Mouse (Mus musculus) right cerebral cortex, postnatal 25 days (tissue): ENCODE results near the gene Zbtb18.

Source experiments
- DNase-seq: peaks from one replicate; pipeline ENCODE4 v3.0.0; 2022

Gene Zbtb18

DNA sequence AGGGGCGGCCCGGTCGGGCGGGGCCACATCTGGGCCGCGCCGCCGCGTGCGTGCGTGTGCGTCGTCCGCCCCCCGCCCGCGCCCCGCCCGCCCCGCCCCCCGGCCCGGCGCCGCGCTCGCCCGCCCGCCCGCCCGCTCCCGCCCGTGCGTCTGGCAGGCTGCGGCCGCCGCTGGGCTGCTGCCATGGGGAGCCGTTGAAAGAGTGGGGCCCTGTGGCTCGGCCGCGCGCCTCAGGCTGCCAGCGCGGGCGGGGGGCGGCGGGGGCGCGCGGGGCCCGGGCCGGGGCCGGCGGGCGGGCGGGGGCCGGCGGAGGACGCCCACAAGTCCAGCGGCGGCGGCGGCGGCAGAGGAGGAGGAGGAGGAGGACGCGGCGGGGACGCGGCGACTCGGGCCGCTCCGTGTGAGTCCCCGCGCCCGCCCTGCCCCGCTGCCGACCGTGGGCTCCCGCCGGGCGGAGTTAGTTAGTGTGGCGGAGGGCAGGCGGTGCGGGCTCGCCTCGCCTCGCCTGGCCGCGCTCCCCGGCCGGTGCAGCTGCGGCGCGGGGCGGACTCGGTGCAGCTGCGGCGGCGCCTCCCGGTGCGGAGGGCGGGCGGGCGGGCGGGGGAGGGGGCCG, at the start of gene Zbtb18:
Gene Zbtb18 (plus strand): TSS at position 156 of the 613 bp plus-strand sequence.
- no peak for DNase-seq

GRCm38 (mm10) chr1:177397455-177397854, 44.7 kb upstream of the Zbtb18 start:
- no peak for DNase-seq

DNA sequence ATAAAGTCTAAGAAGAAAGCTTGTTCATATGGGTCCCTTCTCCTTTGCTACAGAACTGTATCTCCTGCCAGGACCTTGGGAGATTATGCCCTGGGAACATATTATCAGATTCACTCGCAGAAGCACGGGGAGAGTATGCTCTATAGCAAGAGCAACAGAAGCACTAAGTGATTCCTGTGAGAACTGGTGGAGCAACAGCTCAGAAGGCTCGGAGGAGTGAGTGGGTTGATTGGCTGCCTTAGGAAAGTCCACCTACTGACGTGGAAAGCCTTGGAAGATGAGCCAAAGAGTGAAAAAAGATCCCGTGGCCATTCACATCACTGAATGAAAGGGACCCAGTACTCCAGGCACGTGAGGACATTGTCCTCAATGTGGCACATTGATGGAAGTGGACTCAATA, 37.0 kb upstream of the Zbtb18 start:
- DNase-seq = peak; percentile 39

DNA sequence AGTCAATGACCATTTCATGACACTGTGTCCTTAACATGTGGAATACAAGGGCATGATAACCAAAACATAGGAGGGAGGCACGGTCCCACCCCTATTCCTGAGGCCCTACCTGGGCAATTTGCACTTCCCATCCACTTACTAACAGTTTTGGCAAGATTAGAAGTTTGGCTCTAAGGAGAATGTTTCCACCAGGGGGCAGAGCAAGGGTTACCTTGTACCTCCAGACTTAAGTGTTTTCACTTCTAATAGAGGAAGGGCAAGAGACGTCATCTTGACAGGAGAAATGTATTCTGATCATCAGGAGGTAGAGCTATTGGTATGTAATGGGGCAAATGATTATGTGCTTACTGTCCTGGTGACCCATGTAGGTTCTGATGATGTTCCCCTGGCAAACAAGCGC, 33.5 kb upstream of the Zbtb18 start:
- DNase-seq = no peak

GRCm38 (mm10) chr1:177410769-177411348, 31.3 kb upstream of the Zbtb18 start:
- no peak for DNase-seq

GRCm38 (mm10) chr1:177411359-177412358, 30.5 kb upstream of the Zbtb18 start:
- no peak for DNase-seq

DNA sequence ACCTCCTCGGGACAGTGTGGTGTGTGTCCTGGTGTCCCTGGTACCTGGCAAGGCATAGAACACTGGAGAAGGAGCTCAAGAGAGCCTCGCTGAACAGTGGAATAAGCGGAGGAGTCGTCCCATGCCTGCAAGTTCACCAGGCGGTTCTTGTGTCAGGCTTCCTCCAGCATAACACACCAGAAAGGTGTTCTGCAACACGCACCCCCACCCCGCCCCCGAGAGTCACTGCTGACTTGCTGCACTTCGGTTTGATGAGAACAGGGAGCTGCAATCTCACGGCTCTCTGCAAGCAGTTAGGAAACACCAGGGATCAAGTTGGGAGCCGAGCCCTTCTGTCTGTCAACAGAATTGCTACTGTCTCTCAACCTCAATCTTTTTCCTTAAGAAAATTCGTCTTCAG, 22.8 kb upstream of the Zbtb18 start:
- no peak for DNase-seq

- no peak for DNase-seq
These were observed 22.0 kb upstream of the Zbtb18 start for GRCm38 (mm10) chr1:177420126-177420525.

DNA sequence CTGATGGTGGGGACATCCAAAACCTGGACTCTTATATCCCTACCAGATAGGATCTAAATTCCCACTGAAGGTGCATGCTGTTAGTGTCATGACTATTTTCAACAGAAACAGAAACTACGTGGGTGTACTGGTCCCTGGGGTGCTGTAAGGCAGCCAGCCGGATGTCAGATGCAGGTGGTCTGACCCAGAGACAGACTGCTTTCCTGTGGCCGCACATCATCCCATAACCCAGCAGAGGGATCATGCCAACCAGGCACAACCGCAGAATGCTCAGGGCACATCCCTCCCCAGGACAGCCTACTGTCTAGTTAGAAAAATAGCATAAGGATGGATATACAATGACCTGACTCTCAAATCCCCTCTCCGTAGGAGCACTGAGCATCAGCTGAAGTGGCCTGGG, 14.3 kb upstream of the Zbtb18 start:
- no peak for DNase-seq

GRCm38 (mm10) chr1:177428338-177428737, 13.8 kb upstream of the Zbtb18 start:
- no peak for DNase-seq

- DNase-seq = no peak
These were observed 13.1 kb upstream of the Zbtb18 start for GRCm38 (mm10) chr1:177429067-177429466.

GRCm38 (mm10) chr1:177440411-177440810, 1.7 kb upstream of the Zbtb18 start:
- DNase-seq = no peak

GRCm38 (mm10) chr1:177440981-177441491, 1.1 kb upstream of the Zbtb18 start:
- DNase-seq = no peak

GRCm38 (mm10) chr1:177441492-177442195, 507 bp upstream of the Zbtb18 start:
- DNase-seq = peak; percentile 98

DNA sequence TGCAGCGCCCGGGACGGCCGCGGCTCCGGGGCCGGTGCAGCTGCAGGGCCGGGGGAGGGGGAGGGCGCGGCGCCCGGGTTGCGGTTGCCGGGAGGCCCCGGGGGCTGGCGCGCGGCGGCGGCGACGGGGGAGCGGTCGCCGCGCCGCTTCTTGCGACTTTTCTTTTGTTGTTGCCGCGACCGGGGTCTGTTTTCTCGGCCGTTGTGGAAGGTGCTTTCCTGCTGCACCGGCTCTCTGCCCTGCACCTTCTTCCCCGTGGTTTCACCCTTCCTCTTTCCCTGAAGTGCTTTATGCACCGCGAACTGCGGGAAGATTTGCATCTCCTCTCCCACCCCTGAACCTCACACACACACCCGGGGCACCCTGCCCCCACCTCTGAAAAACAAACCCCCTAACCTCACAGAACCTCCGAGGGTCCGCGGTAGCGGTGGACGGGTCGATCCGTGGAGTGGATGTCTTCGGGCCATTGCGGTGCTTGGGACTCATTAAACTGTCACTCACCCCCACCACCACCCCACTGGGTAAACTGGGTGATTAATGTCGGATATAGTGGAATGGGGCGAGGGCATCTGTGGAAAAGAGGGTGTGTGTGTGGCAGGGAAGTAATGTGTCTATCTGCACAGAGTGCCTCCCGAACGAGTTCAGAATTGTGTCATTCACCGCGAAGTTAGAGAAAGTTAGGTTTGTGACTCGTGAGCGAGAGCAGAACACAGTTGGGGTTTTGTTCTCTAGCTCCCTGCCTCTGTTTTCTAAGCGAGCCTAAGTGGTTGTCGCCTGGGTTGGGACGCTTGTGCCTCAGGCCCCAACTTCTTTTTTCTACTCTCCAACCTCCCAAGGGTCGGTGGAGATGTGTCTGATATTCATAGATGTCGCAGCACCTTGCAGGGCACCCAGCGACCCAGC, 921 bp downstream of the Zbtb18 start:
- DNase-seq = no peak

DNA sequence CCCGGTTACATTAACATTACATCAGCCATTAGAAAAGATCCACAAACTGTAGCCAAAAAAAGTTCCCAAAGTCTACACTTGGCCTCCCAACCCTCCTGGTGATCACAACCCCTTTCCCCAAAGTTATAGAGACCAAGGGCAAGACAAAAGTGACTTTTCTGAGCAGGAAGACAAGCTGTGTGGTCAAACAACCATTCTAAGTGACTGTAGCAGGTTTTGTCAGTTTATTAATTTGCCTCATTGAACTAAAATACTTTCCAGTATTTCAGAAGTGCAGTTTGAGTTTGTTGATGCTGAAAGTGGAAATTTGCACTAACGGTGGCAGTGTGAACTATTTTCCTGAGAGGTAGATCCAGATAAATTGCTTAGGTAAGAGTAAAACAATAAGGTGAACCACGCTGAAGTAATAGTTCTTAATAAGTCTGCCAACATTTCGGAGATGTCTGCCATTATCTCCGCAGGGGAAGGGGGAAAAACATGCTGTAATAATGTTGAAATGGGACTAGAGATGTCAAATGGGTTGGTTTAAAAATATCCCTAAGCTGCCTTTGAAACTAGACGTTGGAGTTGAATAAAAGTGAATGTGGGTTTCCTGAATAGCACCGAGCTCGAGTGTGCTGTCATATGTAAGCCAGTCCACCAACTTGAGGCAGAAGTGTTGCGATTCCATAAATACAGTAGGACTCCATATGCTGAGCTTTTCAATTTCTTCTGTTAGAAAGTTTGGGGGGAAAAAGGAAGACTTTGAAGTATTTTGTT, 1.8 kb downstream of the Zbtb18 start:
- no peak for DNase-seq

GRCm38 (mm10) chr1:177444483-177444810, 2.3 kb downstream of the Zbtb18 start:
- DNase-seq = no peak

- DNase-seq = no peak
These were observed 2.8 kb downstream of the Zbtb18 start for GRCm38 (mm10) chr1:177444941-177445340.

- DNase-seq = no peak
These were observed 3.4 kb downstream of the Zbtb18 start for GRCm38 (mm10) chr1:177445461-177446130.

GRCm38 (mm10) chr1:177447086-177447485, 4.9 kb downstream of the Zbtb18 start:
- DNase-seq = no peak
